Mouse (Mus musculus) frontal cortex, postnatal 36 days (tissue): ENCODE measurements around the gene Arntl.
"Not testable (repeated sequence)": the region's sequence is repeated elsewhere in the genome, so short reads cannot be mapped to it uniquely, and the experiment has no call there.

Source experiments
- DNase-seq, 2 experiments: peaks; one replicate each; pipeline ENCODE4 v3.0.0; 2022; ENCODE audit warnings: low spot score in 2 of 2

Arntl gene

GRCm38 (mm10) chr7:113251001-113251400 is 43.7 kb downstream of the Arntl start:
- peak in 1 of 2 experiments; percentile 59 for DNase-seq

GRCm38 (mm10) chr7:113251554-113251953 is 44.3 kb downstream of the Arntl start:
- DNase-seq, result no peak

- DNase-seq, result no peak
Observed at GRCm38 (mm10) chr7:113253777-113254405, 46.6 kb downstream of the Arntl start.

GRCm38 (mm10) chr7:113256046-113256445 is 48.8 kb downstream of the Arntl start:
- no peak for DNase-seq

- no peak for DNase-seq
Observed at GRCm38 (mm10) chr7:113258430-113258829, 51.2 kb downstream of the Arntl start.

- no peak for DNase-seq
Observed at GRCm38 (mm10) chr7:113260321-113261167, 53.3 kb downstream of the Arntl start.

- no peak for DNase-seq
Observed at GRCm38 (mm10) chr7:113261690-113262089, 54.4 kb downstream of the Arntl start.

- DNase-seq, result not testable (repeated sequence)
Observed at GRCm38 (mm10) chr7:113262510-113263467, 55.5 kb downstream of the Arntl start.

- DNase-seq, result no peak
Observed at GRCm38 (mm10) chr7:113263990-113264389, 56.7 kb downstream of the Arntl start.

GRCm38 (mm10) chr7:113268287-113268686 is 61.0 kb downstream of the Arntl start:
- DNase-seq, result peak; percentile 68 to 70

- DNase-seq, result no peak
Observed at GRCm38 (mm10) chr7:113269081-113269480, 61.8 kb downstream of the Arntl start.

- DNase-seq, result no peak
Observed at GRCm38 (mm10) chr7:113269921-113270320, 62.7 kb downstream of the Arntl start.

- DNase-seq, result no peak
Observed at GRCm38 (mm10) chr7:113270551-113270950, 63.3 kb downstream of the Arntl start.

GRCm38 (mm10) chr7:113270991-113271390 is 63.7 kb downstream of the Arntl start:
- no peak for DNase-seq

- DNase-seq, result no peak
Observed at GRCm38 (mm10) chr7:113272338-113272997, 65.2 kb downstream of the Arntl start.

- no peak for DNase-seq
Observed at GRCm38 (mm10) chr7:113277245-113277644, 70.0 kb downstream of the Arntl start.

- DNase-seq, result no peak
Observed at GRCm38 (mm10) chr7:113278493-113278892, 71.2 kb downstream of the Arntl start.

GRCm38 (mm10) chr7:113279246-113279645 is 72.0 kb downstream of the Arntl start:
- DNase-seq, result no peak

- DNase-seq, result no peak
Observed at GRCm38 (mm10) chr7:113285405-113285804, 78.1 kb downstream of the Arntl start.

- no peak for DNase-seq
Observed at GRCm38 (mm10) chr7:113289211-113289610, 81.9 kb downstream of the Arntl start.

- DNase-seq, result no peak
Observed at GRCm38 (mm10) chr7:113291741-113292140, 84.5 kb downstream of the Arntl start.
